ENCODE assay signal across 9 mouse cellular contexts in the genomic region with DNA sequence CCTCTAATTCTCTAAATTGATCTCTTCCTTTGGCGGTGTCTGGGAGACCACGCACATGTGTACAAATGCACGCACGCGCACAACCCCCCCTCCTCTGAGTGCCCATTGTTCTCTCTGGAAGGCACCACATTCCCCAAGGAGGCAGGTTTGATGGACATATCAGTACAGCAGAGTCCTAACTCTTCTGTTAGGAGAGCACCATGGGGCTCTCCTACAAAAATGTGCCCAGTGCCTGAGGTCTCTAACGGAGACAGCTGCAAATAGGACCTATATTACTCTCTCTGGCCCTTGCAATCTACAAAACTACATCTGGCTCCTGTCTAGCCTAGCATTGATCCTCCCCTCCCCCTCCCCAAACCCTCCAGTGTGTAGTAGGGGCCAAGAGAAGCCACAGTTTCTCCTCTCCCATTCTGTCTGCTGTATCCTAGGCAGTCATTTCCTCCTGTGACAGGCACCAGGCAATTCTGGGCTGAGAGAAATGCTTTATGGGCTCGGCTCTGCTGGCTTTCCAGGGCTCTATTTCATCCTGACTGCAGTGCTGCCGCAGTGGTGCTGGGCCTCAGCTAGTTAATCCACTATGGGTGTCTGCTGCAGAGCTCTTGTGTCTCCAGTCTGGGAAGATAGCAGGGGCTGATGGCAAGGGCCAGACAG.
DNase-seq lines count a peak whose midpoint lies in the region; ATAC-seq lines count a peak whose summit lies in the region.
"Had no signal": no experiment of that assay in that cellular context is flagged by ENCODE, and none has a peak within 500 bp of the region (broad histone marks: within the 10 kb centered on the region; RNA-seq: fewer than 3 reads in every experiment).

No protein-coding gene starts in this region.

- 0 out of 2 replicates have a peak overlapping the region, but pooled peaks have one; percentile 16 for H3K9ac ChIP-seq in heart, embryonic 15.5 days
- H3K9ac ChIP-seq in hindbrain, embryonic 12.5 days: peak overlapping the region; percentile 35; the same call in 1 of the 2 replicates
- H3K9ac ChIP-seq in midbrain, embryonic 15.5 days: peak overlapping the region; percentile 17; the same call in 1 of the 2 replicates

- ATAC-seq in heart, embryonic 15.5 days (replicated peaks; ENCODE audit: insufficient number of reproducible peaks, insufficient read depth, low FRiP score, low read depth): no peak
- peak; percentile 86 for ATAC-seq in hindbrain, embryonic 12.5 days (ENCODE audit: low FRiP score)
- ATAC-seq in midbrain, embryonic 15.5 days (replicated peaks): peak; percentile 74
- ATAC-seq: activated CD4-positive, CD25-positive, alpha-beta regulatory T cell, adult 4 months had no signal

- H3K36me3 ChIP-seq in heart, embryonic 15.5 days: no peaks in the 10 kb centered on the region
- H3K36me3 ChIP-seq in hindbrain, embryonic 12.5 days: no peaks in the 10 kb centered on the region
- H3K36me3 ChIP-seq in midbrain, embryonic 15.5 days (replicated peaks): no peaks in the 10 kb centered on the region

- DNase-seq in heart, postnatal 25 days (ENCODE audit: low spot score): no peak
- DNase-seq in embryo, embryonic 10.5 days (ENCODE audit: low spot score): peak; percentile 81
- DNase-seq in frontal cortex, adult 2 months (ENCODE audit: extremely low spot score in 1 of 2, low spot score in 1 of 2): no peak
- DNase-seq in adrenal gland, postnatal 4 days (ENCODE audit: low spot score in 2 of 2): no peak
- DNase-seq in c-Kit-positive CD71-positive TER-119-positive erythroid progenitor cells, embryonic 14.5 days (ENCODE audit: low spot score): no peak

- 0 out of 2 replicates have a peak, but pooled peaks cover 3% of the 10 kb centered on the region for H3K27me3 ChIP-seq in heart, embryonic 15.5 days
- no peaks in the 10 kb centered on the region for H3K27me3 ChIP-seq in hindbrain, embryonic 12.5 days
- H3K27me3 ChIP-seq in midbrain, embryonic 15.5 days (replicated peaks): no peaks in the 10 kb centered on the region

- peak overlapping the region; percentile 44; the same call in 1 of the 2 replicates for H3K27ac ChIP-seq in heart, embryonic 15.5 days
- peak overlapping the region; percentile 97 for H3K27ac ChIP-seq in hindbrain, embryonic 12.5 days
- peak overlapping the region; percentile 92 for H3K27ac ChIP-seq in midbrain, embryonic 15.5 days

- H3K4me2 ChIP-seq in heart, embryonic 15.5 days: no peak overlapping the region
- peak overlapping the region; percentile 30 for H3K4me2 ChIP-seq in hindbrain, embryonic 12.5 days (replicated peaks)
- H3K4me2 ChIP-seq in midbrain, embryonic 15.5 days: peak overlapping the region; percentile 5; the same call in 1 of the 2 replicates

- intact Hi-C loops in heart, postnatal 25 days (cut with DNase I): no loop called here

- peaks cover 30% of the 10 kb centered on the region for H3K4me1 ChIP-seq in heart, embryonic 15.5 days (replicated peaks)
- H3K4me1 ChIP-seq in hindbrain, embryonic 12.5 days: peaks cover 59% of the 10 kb centered on the region
- peaks cover 50% of the 10 kb centered on the region for H3K4me1 ChIP-seq in midbrain, embryonic 15.5 days

- no peaks in the 10 kb centered on the region for H3K9me3 ChIP-seq in heart, embryonic 15.5 days (replicated peaks)
- H3K9me3 ChIP-seq in hindbrain, embryonic 12.5 days (replicated peaks): no peaks in the 10 kb centered on the region
- no peaks in the 10 kb centered on the region for H3K9me3 ChIP-seq in midbrain, embryonic 15.5 days

- no peak overlapping the region for H3K4me3 ChIP-seq in heart, embryonic 15.5 days
- no peak overlapping the region for H3K4me3 ChIP-seq in hindbrain, embryonic 12.5 days
- no peak overlapping the region for H3K4me3 ChIP-seq in midbrain, embryonic 15.5 days

- 32% methylated on average over 8 of the region's 8 CpGs for WGBS in heart, embryonic 15.5 days
- WGBS in hindbrain, embryonic 12.5 days: 7% methylated on average over 8 of the region's 8 CpGs
- 4% methylated on average over 8 of the region's 8 CpGs for WGBS in midbrain, embryonic 15.5 days

Comparison
In these comparisons a context has a peak if more than half of its experiments do, and no peak if none do; other contexts are left out.
1. H3K27ac ChIP-seq: peak in every context shown above with its lines; median percentile 97 in hindbrain, embryonic 12.5 days; 92 in midbrain, embryonic 15.5 days; 44 in heart, embryonic 15.5 days.